Mouse (Mus musculus): ENCODE measurements at regions not wholly inside any gene's neighbourhood (a gene's known extent, or its start where the extent isn't known, plus 50 kb on each side); places are given as distances from the start of the nearest gene placed in this dataset.

DNA sequence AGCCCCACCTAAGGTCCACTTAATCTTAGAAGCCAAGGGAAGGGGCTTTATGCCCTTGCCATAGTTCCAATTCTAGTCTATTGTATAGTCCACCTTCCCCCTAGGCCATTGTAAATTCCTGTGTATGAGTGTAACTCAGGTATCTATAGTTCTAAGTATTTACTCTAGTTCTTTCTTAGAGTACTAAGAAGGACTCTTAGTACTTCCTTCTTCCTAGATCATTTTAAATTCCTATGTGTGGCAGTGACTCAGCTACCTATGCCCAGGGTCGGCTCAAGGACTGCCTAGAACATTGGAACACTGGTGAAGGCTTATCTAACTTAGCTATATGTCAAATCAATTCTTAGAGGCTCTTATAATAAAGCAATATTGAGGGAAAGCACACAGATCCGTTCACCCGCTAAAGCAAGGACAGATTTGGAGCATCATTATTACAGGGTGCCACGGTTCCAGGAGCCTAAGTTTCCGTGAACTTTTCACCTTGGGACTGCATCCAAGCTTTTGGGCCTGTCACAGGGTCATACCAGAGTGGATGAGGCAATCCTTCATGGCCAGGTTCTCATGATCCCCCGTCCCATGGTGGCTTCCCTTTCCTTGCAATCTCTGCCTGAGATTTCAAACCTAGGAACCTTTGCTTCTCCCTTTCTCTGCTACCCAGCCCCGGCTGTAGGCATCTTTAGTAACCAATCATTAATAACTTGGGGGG lies 169.5 kb downstream of the 1190002N15Rik start:
- no peaks in the 10 kb centered on the region for H3K4me1 ChIP-seq (ENCODE audit: control insufficient read depth, insufficient read depth, low read length)
- ATAC-seq (ENCODE audit: low FRiP score) (no peak), DNase-seq (ENCODE audit: low spot score, missing footprints) (no peak)
- H3K27ac ChIP-seq (ENCODE audit: low read depth, low read length): no peak overlapping the region
- no peaks in the 10 kb centered on the region for H3K27me3 ChIP-seq (ENCODE audit: control insufficient read depth, insufficient read depth, low read length)
- H3K9me3 ChIP-seq (ENCODE audit: control insufficient read depth, low read length): no peaks in the 10 kb centered on the region
- WGBS: 88% methylated on average over 7 of the region's 7 CpGs
- no peak overlapping the region for H3K4me2 ChIP-seq
- H3K4me3 ChIP-seq (ENCODE audit: low read depth, low read length): no peak overlapping the region
- no peak overlapping the region for H3K9ac ChIP-seq (ENCODE audit: low read length)
- no peaks in the 10 kb centered on the region for H3K36me3 ChIP-seq (ENCODE audit: control insufficient read depth, insufficient read depth, low read length)

DNA sequence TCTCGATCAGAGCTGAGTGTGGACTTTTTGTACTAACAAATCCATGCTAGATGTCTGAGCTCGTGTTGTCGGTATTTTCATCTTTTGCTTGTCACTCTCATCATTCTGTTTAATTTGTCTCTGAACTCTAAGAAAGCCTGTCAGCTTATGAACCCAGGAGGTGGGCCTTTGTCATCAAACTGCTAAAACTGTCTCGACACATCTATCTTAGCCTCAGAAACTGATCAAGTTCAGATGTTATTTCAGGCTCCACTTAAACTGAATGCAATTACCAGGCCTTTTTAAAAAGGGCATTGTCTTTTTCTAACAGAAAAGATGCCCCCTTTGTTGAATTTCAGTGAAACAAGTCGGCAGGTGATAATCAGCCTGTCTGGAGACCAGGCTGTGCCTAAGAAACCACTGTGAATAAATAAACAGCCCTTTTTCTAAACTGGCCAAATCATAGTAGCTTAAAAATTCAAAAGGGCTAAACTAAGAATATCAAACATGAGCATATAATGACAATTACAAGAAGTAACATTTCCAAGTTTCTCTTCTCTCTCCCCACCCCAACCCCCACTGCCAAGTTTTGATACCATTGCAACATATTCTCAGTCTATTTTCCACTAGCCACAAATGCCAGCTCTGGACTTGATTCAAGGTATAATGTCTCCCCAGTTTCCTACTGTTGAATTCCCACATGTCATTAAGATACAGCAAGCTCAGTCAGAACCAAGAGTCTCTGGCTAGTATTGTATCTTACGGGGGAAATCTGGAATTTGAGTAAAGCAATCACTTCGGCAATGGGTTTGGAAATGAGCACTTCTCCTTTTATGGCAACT lies 175.8 kb downstream of the 1190002N15Rik start:
- Histone ChIP-seq H3K4me2 (no peak overlapping the region), H3K9ac (ENCODE audit: low read length) (no peak overlapping the region), H3K36me3 (ENCODE audit: control insufficient read depth, insufficient read depth, low read length) (no peaks in the 10 kb centered on the region), H3K27ac (ENCODE audit: low read depth, low read length) (no peak overlapping the region), H3K4me3 (ENCODE audit: low read depth, low read length) (no peak overlapping the region), H3K9me3 (ENCODE audit: control insufficient read depth, low read length) (no peaks in the 10 kb centered on the region), H3K4me1 (ENCODE audit: control insufficient read depth, insufficient read depth, low read length) (no peaks in the 10 kb centered on the region), H3K27me3 (ENCODE audit: control insufficient read depth, insufficient read depth, low read length) (no peaks in the 10 kb centered on the region)
- WGBS: 52% methylated on average over 7 of the region's 7 CpGs
- DNase-seq (ENCODE audit: low spot score, missing footprints) (no peak), ATAC-seq (ENCODE audit: low FRiP score) (no peak)

DNA sequence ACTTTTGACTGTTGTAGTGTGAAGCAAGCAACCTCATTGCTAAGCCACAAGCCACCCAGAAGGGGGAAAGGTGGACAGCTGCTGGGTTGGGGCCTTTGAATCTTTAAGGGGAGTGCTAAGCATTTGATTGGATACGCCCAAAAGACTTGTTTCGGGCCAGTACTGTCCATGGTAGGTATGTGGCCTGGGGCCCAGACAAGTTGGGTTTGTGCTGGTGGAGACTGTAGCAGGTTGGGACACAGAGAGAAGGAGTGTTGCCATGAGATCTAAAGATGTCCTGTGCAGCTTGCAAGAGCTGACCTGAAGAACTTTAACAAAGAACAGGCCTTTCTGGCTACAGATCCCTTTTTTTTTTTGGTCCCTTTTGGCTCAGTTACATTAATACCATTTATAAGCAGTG lies 176.9 kb downstream of the 1190002N15Rik start:
- DNase-seq (ENCODE audit: low spot score, missing footprints) (no peak), ATAC-seq (ENCODE audit: low FRiP score) (no peak)
- Histone ChIP-seq H3K36me3 (ENCODE audit: control insufficient read depth, insufficient read depth, low read length) (no peaks in the 10 kb centered on the region), H3K27me3 (ENCODE audit: control insufficient read depth, insufficient read depth, low read length) (no peaks in the 10 kb centered on the region), H3K4me3 (ENCODE audit: low read depth, low read length) (no peak overlapping the region), H3K4me2 (no peak overlapping the region), H3K9ac (ENCODE audit: low read length) (no peak overlapping the region), H3K9me3 (ENCODE audit: control insufficient read depth, low read length) (no peaks in the 10 kb centered on the region), H3K27ac (ENCODE audit: low read depth, low read length) (no peak overlapping the region), H3K4me1 (ENCODE audit: control insufficient read depth, insufficient read depth, low read length) (no peaks in the 10 kb centered on the region)
- 84% methylated on average over 2 of the region's 2 CpGs for WGBS

DNA sequence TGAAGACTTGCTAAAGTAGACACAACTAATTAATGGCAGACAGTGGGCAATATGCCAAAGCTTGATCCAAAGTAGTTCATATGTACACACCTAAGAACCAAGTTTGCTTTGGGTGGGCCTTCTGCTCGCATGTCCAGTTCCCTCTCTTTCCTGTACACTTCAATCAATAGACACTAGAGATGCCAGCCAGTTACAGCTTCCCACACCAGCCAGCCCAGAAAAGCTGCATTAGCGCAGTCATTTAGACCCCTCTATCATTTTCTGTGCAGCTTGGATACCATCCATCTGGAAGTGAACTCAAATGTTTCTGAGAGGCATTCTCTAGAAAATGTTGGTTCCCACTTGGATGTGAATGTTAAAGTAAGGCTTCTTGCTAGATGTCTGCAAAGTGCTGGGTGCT lies 179.7 kb downstream of the 1190002N15Rik start:
- no peak overlapping the region for H3K27ac ChIP-seq (ENCODE audit: low read depth, low read length)
- H3K4me1 ChIP-seq (ENCODE audit: control insufficient read depth, insufficient read depth, low read length): no peaks in the 10 kb centered on the region
- no peaks in the 10 kb centered on the region for H3K9me3 ChIP-seq (ENCODE audit: control insufficient read depth, low read length)
- no peaks in the 10 kb centered on the region for H3K27me3 ChIP-seq (ENCODE audit: control insufficient read depth, insufficient read depth, low read length)
- ATAC-seq (ENCODE audit: low FRiP score) (no peak), DNase-seq (ENCODE audit: low spot score, missing footprints) (no peak)
- H3K4me3 ChIP-seq (ENCODE audit: low read depth, low read length): no peak overlapping the region
- no peak overlapping the region for H3K9ac ChIP-seq (ENCODE audit: low read length)
- no peak overlapping the region for H3K4me2 ChIP-seq
- 90% methylated on average over 2 of the region's 2 CpGs for WGBS
- H3K36me3 ChIP-seq (ENCODE audit: control insufficient read depth, insufficient read depth, low read length): no peaks in the 10 kb centered on the region

DNA sequence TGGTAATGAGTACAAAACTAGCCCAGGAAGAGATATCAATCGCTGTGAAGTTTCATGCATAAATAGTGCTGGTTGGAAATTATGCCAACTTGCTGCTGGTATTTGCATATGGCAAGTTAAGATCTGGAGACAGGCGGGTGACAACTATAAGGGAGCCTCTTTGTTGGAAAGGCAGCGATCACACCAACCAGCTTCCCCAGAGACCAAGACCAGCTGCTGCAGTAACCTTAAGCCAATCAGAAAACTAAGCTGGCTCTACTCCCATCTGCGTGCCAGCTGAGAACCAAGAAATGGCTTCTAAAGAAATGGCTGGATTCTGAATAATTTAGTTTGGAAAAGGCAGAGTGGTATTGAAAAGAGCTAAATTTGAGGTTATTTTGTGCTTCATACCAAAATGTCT lies 195.9 kb downstream of the 1190002N15Rik start:
- Histone ChIP-seq H3K9ac (ENCODE audit: low read length) (no peak overlapping the region), H3K27ac (ENCODE audit: low read depth, low read length) (no peak overlapping the region), H3K4me1 (ENCODE audit: control insufficient read depth, insufficient read depth, low read length) (no peaks in the 10 kb centered on the region), H3K36me3 (ENCODE audit: control insufficient read depth, insufficient read depth, low read length) (no peaks in the 10 kb centered on the region), H3K4me3 (ENCODE audit: low read depth, low read length) (no peak overlapping the region), H3K27me3 (ENCODE audit: control insufficient read depth, insufficient read depth, low read length) (no peaks in the 10 kb centered on the region), H3K4me2 (no peak overlapping the region), H3K9me3 (ENCODE audit: control insufficient read depth, low read length) (no peaks in the 10 kb centered on the region)
- peak; percentile 93 for ATAC-seq (ENCODE audit: low FRiP score)
- DNase-seq (ENCODE audit: low spot score, missing footprints): peak; percentile 90
- 78% methylated on average over 4 of the region's 4 CpGs for WGBS

DNA sequence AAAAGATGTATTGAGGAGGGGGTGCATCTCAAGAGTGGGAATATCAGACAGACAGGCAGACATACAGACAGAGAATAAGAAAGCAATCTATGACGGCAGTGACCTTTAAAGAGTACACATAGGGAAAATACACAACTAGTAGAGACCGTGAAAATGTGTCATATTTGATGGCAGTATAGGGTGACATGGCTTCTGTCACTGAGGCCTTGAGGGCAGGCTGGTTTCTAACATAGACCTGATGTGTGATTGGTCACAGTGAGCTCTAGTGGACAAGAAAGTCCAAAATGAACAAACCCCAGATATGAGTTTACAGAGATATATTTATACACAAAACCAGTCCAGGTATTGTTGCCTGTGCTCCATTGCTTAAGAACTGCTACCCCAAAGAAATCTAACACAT lies 196.3 kb downstream of the 1190002N15Rik start:
- ATAC-seq (ENCODE audit: low FRiP score): peak; percentile 41; the same call in 1 of the 2 replicates
- H3K9me3 ChIP-seq (ENCODE audit: control insufficient read depth, low read length): no peaks in the 10 kb centered on the region
- 94% methylated on average over 2 of the region's 2 CpGs for WGBS

DNA sequence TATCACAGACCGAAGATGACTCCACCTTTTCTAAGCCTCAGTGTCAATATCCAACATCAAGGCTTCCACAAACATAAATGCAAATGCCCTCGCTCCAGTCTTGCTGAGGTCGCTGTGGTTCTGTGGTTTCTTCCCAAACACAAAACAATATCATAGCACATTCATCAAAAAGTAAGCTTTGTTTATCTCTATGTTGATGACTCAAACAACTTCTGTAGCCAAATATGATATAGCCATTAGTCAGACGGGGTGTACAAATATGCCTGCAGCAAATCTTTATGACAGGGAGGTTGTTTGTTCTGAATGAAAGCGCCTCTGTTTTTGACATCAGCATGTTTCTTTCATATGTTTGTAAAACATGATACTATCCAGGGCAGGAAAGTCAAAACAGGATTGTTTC lies 204.4 kb downstream of the 1190002N15Rik start:
- Histone ChIP-seq H3K4me1 (ENCODE audit: control insufficient read depth, insufficient read depth, low read length) (no peaks in the 10 kb centered on the region), H3K27ac (ENCODE audit: low read depth, low read length) (no peak overlapping the region), H3K36me3 (ENCODE audit: control insufficient read depth, insufficient read depth, low read length) (no peaks in the 10 kb centered on the region), H3K27me3 (ENCODE audit: control insufficient read depth, insufficient read depth, low read length) (no peaks in the 10 kb centered on the region), H3K4me2 (no peak overlapping the region), H3K9ac (ENCODE audit: low read length) (no peak overlapping the region), H3K9me3 (ENCODE audit: control insufficient read depth, low read length) (no peaks in the 10 kb centered on the region), H3K4me3 (ENCODE audit: low read depth, low read length) (no peak overlapping the region)
- ATAC-seq (ENCODE audit: low FRiP score) (no peak), DNase-seq (ENCODE audit: low spot score, missing footprints) (no peak)
- 90% methylated on average over 5 of the region's 5 CpGs for WGBS

More for the DNA sequence above, 196.3 kb downstream of the 1190002N15Rik start:
- Histone ChIP-seq H3K27ac (ENCODE audit: low read depth, low read length) (no peak overlapping the region), H3K4me3 (ENCODE audit: low read depth, low read length) (no peak overlapping the region), H3K4me2 (no peak overlapping the region), H3K36me3 (ENCODE audit: control insufficient read depth, insufficient read depth, low read length) (no peaks in the 10 kb centered on the region), H3K9ac (ENCODE audit: low read length) (no peak overlapping the region), H3K27me3 (ENCODE audit: control insufficient read depth, insufficient read depth, low read length) (no peaks in the 10 kb centered on the region), H3K4me1 (ENCODE audit: control insufficient read depth, insufficient read depth, low read length) (no peaks in the 10 kb centered on the region)
- DNase-seq (ENCODE audit: low spot score, missing footprints): no peak

DNA sequence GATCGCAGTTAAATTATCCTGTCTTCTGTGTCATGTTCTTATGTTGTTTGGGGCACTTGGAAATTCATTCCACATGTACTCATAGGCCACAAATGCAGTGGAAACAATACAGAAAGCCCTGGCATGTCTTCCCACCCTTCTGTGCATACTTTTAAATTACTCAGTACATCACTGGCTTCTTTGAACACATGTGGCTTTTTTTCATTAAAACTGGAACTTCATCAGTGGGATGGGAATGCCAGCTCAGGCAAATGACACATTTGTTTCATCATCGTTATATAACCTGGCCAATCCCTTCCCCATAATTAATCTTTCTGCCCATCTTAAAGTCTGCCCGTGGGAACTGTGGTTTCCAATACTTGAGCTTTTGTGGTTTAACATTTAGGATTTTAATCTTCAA lies 214.9 kb downstream of the 1190002N15Rik start:
- Histone ChIP-seq H3K4me2 (no peak overlapping the region), H3K27me3 (ENCODE audit: control insufficient read depth, insufficient read depth, low read length) (no peaks in the 10 kb centered on the region), H3K9ac (ENCODE audit: low read length) (no peak overlapping the region), H3K4me1 (ENCODE audit: control insufficient read depth, insufficient read depth, low read length) (no peaks in the 10 kb centered on the region), H3K27ac (ENCODE audit: low read depth, low read length) (no peak overlapping the region), H3K4me3 (ENCODE audit: low read depth, low read length) (no peak overlapping the region), H3K9me3 (ENCODE audit: control insufficient read depth, low read length) (no peaks in the 10 kb centered on the region), H3K36me3 (ENCODE audit: control insufficient read depth, insufficient read depth, low read length) (no peaks in the 10 kb centered on the region)
- WGBS: 88% methylated on average over 3 of the region's 3 CpGs
- ATAC-seq (ENCODE audit: low FRiP score) (no peak), DNase-seq (ENCODE audit: low spot score, missing footprints) (no peak)

DNA sequence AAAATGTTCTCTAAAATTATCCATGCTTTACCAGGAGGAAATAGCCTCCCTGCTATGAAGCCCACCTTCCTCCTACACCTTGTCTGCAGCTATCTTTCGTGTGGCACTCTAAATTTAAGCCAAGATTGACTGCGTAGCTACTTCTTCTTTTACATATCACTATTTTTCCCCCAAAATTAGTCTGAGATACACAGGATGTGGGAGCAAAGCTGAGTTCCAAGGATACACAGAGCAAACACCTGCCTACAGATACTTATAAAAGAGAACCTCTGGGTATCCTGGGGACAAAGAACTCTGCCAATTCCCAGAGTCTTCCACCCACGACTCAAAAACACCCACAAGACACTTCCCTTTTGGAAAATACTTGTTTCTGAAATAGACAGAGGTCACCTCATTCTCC lies 235.3 kb downstream of the 1190002N15Rik start:
- Histone ChIP-seq H3K4me3 (ENCODE audit: low read depth, low read length) (no peak overlapping the region), H3K36me3 (ENCODE audit: control insufficient read depth, insufficient read depth, low read length) (no peaks in the 10 kb centered on the region), H3K9me3 (ENCODE audit: control insufficient read depth, low read length) (no peaks in the 10 kb centered on the region), H3K4me1 (ENCODE audit: control insufficient read depth, insufficient read depth, low read length) (no peaks in the 10 kb centered on the region), H3K27me3 (ENCODE audit: control insufficient read depth, insufficient read depth, low read length) (no peaks in the 10 kb centered on the region), H3K9ac (ENCODE audit: low read length) (no peak overlapping the region), H3K27ac (ENCODE audit: low read depth, low read length) (no peak overlapping the region), H3K4me2 (no peak overlapping the region)
- 84% methylated on average over 3 of the region's 3 CpGs for WGBS
- DNase-seq (ENCODE audit: low spot score, missing footprints): no peak
- ATAC-seq (ENCODE audit: low FRiP score): no peak

All from midbrain, embryonic 11.5 days (tissue).